Comparison of ENCODE assay signal across 29 mouse cellular contexts in genomic region chr7:39954110-39954509, GRCm38 (mm10).
A peak's percentile ranks its signal among the peaks of the same experiment; 100 is the strongest.
DNase-seq lines count a peak whose midpoint lies in the region; ATAC-seq lines count a peak whose summit lies in the region.
"Had no signal": no experiment of that assay in that cellular context is flagged by ENCODE, and none has a peak within 500 bp of the region (broad histone marks: within the 10 kb centered on the region; RNA-seq: fewer than 3 reads in every experiment).

No protein-coding gene starts in this region.

- H3K4me2 ChIP-seq in heart, embryonic 13.5 days = no peak overlapping the region
- no peak overlapping the region for H3K4me2 ChIP-seq in heart, embryonic 16.5 days (ENCODE audit: low read depth, low read length)
- H3K4me2 ChIP-seq: embryonic facial prominence, embryonic 15.5 days; forebrain, embryonic 12.5 days; intestine, embryonic 15.5 days; limb, embryonic 13.5 days; liver, embryonic 11.5 days; midbrain, embryonic 15.5 days; neural tube, embryonic 15.5 days had no signal

- no peaks in the 10 kb centered on the region for H3K36me3 ChIP-seq in heart, embryonic 13.5 days
- no peaks in the 10 kb centered on the region for H3K36me3 ChIP-seq in heart, embryonic 16.5 days (ENCODE audit: control insufficient read depth, insufficient read depth)
- H3K36me3 ChIP-seq: embryonic facial prominence, embryonic 15.5 days; forebrain, embryonic 12.5 days; intestine, embryonic 15.5 days; limb, embryonic 13.5 days; midbrain, embryonic 10.5 days; midbrain, embryonic 15.5 days; neural tube, embryonic 15.5 days had no signal

- DNase-seq in heart, postnatal 25 days (ENCODE audit: low spot score) = no peak
- DNase-seq in lung, postnatal 14 days = peak; percentile 4
- DNase-seq in lung, postnatal 25 days (ENCODE audit: low spot score) = no peak
- DNase-seq in lung, postnatal 4 days = peak; percentile 3 to 42
- DNase-seq in left cerebral cortex, adult 9 months (ENCODE audit: low spot score in 2 of 2) = no peak
- DNase-seq: adrenal gland, adult 2 months; adrenal gland, postnatal 36 days; B cell, adult 2 months; cerebellum, adult 18-20 months; cerebellum, postnatal 14 days; forebrain, postnatal 0 days; gastrocnemius, postnatal 10 days; kidney, adult 2 months; kidney, postnatal 36 days; retina, postnatal 1 day; right cerebral cortex, postnatal 14 days; thymus, postnatal 4 days had no signal

- 16% methylated on average over 7 of the region's 7 CpGs for WGBS in heart, embryonic 13.5 days
- WGBS in heart, embryonic 16.5 days = 18% methylated on average over 7 of the region's 7 CpGs

- peaks cover 18% of the 10 kb centered on the region for H3K4me1 ChIP-seq in heart, embryonic 13.5 days
- H3K4me1 ChIP-seq in heart, embryonic 16.5 days (ENCODE audit: control insufficient read depth, insufficient read depth, low read length) = peaks cover 9% of the 10 kb centered on the region
- H3K4me1 ChIP-seq: embryonic facial prominence, embryonic 15.5 days; forebrain, embryonic 12.5 days; intestine, embryonic 15.5 days; limb, embryonic 13.5 days; midbrain, embryonic 10.5 days; midbrain, embryonic 15.5 days; neural tube, embryonic 15.5 days had no signal

- no peak overlapping the region for H3K4me3 ChIP-seq in heart, embryonic 13.5 days
- no peak overlapping the region for H3K4me3 ChIP-seq in heart, embryonic 16.5 days (ENCODE audit: low read length)
- H3K4me3 ChIP-seq: embryonic facial prominence, embryonic 15.5 days; forebrain, embryonic 12.5 days; intestine, embryonic 15.5 days; limb, embryonic 13.5 days; midbrain, embryonic 10.5 days; midbrain, embryonic 15.5 days; neural tube, embryonic 15.5 days had no signal

- H3K9ac ChIP-seq in heart, embryonic 13.5 days = no peak overlapping the region
- H3K9ac ChIP-seq in heart, embryonic 16.5 days (ENCODE audit: low read length) = no peak overlapping the region
- H3K9ac ChIP-seq: embryonic facial prominence, embryonic 15.5 days; forebrain, embryonic 12.5 days; forebrain, postnatal 0 days; intestine, embryonic 15.5 days; limb, embryonic 13.5 days; midbrain, embryonic 15.5 days; neural tube, embryonic 15.5 days had no signal

- peak overlapping the region; percentile 66 for H3K27ac ChIP-seq in heart, embryonic 13.5 days (replicated peaks)
- peak overlapping the region; percentile 69 for H3K27ac ChIP-seq in heart, embryonic 16.5 days (ENCODE audit: low read length)
- H3K27ac ChIP-seq: embryonic facial prominence, embryonic 15.5 days; forebrain, embryonic 12.5 days; hindbrain, postnatal 0 days; intestine, embryonic 15.5 days; limb, embryonic 13.5 days; midbrain, embryonic 10.5 days; midbrain, embryonic 15.5 days; neural tube, embryonic 15.5 days had no signal

- ATAC-seq in heart, embryonic 13.5 days (ENCODE audit: extremely low read depth, insufficient number of reproducible peaks, low FRiP score, low TSS enrichment) = peak; percentile 54
- ATAC-seq in heart, embryonic 16.5 days (replicated peaks; ENCODE audit: extremely low read depth, insufficient read depth, low FRiP score) = peak; percentile 81
- ATAC-seq: activated CD4-positive, CD25-positive, alpha-beta regulatory T cell, adult 4 months; forebrain, postnatal 0 days; hindbrain, postnatal 0 days; intestine, embryonic 15.5 days; midbrain, embryonic 15.5 days had no signal

- intact Hi-C loops in heart, postnatal 25 days (cut with DNase I) = no loop called here

- no peaks in the 10 kb centered on the region for H3K9me3 ChIP-seq in heart, embryonic 13.5 days
- H3K9me3 ChIP-seq in heart, embryonic 16.5 days (replicated peaks; ENCODE audit: control insufficient read depth, low read length) = 0 out of 2 replicates have a peak, but pooled peaks cover 2% of the 10 kb centered on the region
- H3K9me3 ChIP-seq: embryonic facial prominence, embryonic 15.5 days; forebrain, embryonic 12.5 days; intestine, embryonic 15.5 days; limb, embryonic 13.5 days; midbrain, embryonic 10.5 days; midbrain, embryonic 15.5 days; neural tube, embryonic 15.5 days had no signal

- no peaks in the 10 kb centered on the region for H3K27me3 ChIP-seq in heart, embryonic 13.5 days (replicated peaks)
- no peaks in the 10 kb centered on the region for H3K27me3 ChIP-seq in heart, embryonic 16.5 days (ENCODE audit: control insufficient read depth, insufficient read depth, low read length)
- H3K27me3 ChIP-seq: embryonic facial prominence, embryonic 15.5 days; forebrain, embryonic 12.5 days; intestine, embryonic 15.5 days; limb, embryonic 13.5 days; midbrain, embryonic 15.5 days; neural tube, embryonic 15.5 days had no signal

Comparison
In these comparisons a context has a peak if more than half of its experiments do, and no peak if none do; other contexts are left out.
1. DNase-seq: peak in lung, postnatal 14 days (single experiment) and lung, postnatal 4 days (2 of 2); none in heart, postnatal 25 days (single experiment), lung, postnatal 25 days (single experiment) and left cerebral cortex, adult 9 months (0 of 2).